In the genomic region with DNA sequence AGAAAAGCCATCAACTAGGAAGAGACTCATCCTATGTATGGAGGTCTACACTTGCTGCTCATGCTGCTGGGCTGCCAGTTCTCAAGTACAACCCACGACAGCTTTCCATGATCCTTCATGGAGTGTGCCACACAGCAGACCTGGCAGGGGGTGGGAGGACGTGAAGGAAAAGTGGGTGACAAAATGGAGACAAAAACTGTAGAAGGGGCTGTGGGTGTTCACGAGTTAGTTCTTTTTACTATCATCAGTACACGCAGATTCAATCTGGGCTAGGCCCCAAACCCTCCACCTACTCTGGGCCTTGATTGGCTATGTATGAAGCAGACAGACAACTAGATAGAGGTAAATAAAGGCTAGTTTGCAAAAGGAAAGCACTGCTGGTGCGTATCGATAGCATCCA, we compare ENCODE assay signal across 13 mouse cellular contexts. TPM values are rescaled to one million over a fixed set of nuclear protein-coding genes. Genes with fewer than 3 reads are reported as not detected.
DNase-seq lines count a peak whose midpoint lies in the region.
"Had no signal": no experiment of that assay in that cellular context is flagged by ENCODE, and none has a peak within 500 bp of the region (broad histone marks: within the 10 kb centered on the region; RNA-seq: fewer than 3 reads in every experiment).

No protein-coding gene starts in this region.

- DNase-seq in frontal cortex, adult 2 months (ENCODE audit: extremely low spot score in 1 of 2, low spot score in 1 of 2), result peak; percentile 64 to 81
- no peak for DNase-seq in frontal cortex, postnatal 10 days (ENCODE audit: low spot score in 2 of 2)
- peak; percentile 60 to 70 for DNase-seq in left cerebral cortex, adult 18-20 months (ENCODE audit: low spot score in 2 of 2)
- DNase-seq in left cerebral cortex, adult 11 months (ENCODE audit: low spot score), result no peak
- peak; percentile 63 to 67 for DNase-seq in right cerebral cortex, adult 2 months (ENCODE audit: low spot score in 2 of 2)
- no peak for DNase-seq in right cerebral cortex, postnatal 14 days
- DNase-seq in right cerebral cortex, postnatal 36 days (ENCODE audit: low spot score in 2 of 2), result peak; percentile 63 to 81
- no peak for DNase-seq in thymus, postnatal 0 days (ENCODE audit: low spot score)
- DNase-seq: adrenal gland, postnatal 14 days; cerebellum, adult 18-20 months; heart, adult 11 months; kidney, postnatal 4 days; thymus, postnatal 25 days had no signal

RNA-seq across cellular contexts. Expression of a gene that starts 50.3 kb away (rescaled TPM):
- polyA plus RNA-seq in frontal cortex, adult 2 months (2012; rRNA removed), result 14.7 and 18.2 TPM in 2 replicates
- 10 to 100 TPM; 71.7 to 73.5 TPM for total RNA-seq in left cerebral cortex, adult 18-20 months (2021)
- polyA plus RNA-seq in thymus, postnatal 0 days (2015; fragmentation: Nextera tagmentation; extraction: Ambion mirVana), result 30.5 and 37.7 TPM in 2 replicates

Comparison
In these comparisons a context has a peak if more than half of its experiments do, and no peak if none do; other contexts are left out.
1. DNase-seq: peak in frontal cortex, adult 2 months (2 of 2), left cerebral cortex, adult 18-20 months (2 of 2), right cerebral cortex, adult 2 months (2 of 2) and right cerebral cortex, postnatal 36 days (2 of 2); none in frontal cortex, postnatal 10 days (0 of 2), left cerebral cortex, adult 11 months (single experiment), right cerebral cortex, postnatal 14 days (single experiment) and thymus, postnatal 0 days (single experiment).